Mouse (Mus musculus): ENCODE results near the gene Reck.
A peak's percentile ranks its signal among the peaks of the same experiment; 100 is the strongest.

- TF ChIP-seq ETS1 (IDR thresholded peaks at IDR 0.05; ENCODE audit: low read depth, low read length) (no peak), GATA1 (IDR thresholded peaks at IDR 0.05; ENCODE audit: low read depth, low read length) (no peak; the same call in 1 of the 2 replicates), GABPA (IDR thresholded peaks at IDR 0.05; ENCODE audit: low read depth, low read length) (no peak), TBP (IDR thresholded peaks at IDR 0.05; ENCODE audit: low read depth, low read length) (no peak), MAX (IDR thresholded peaks at IDR 0.05; ENCODE audit: low read length) (no peak), CTCF (IDR thresholded peaks at IDR 0.05 in 2 of 3, conservative IDR thresholded peaks at IDR 0.05 in 1 of 3; ENCODE audit: control insufficient read depth in 1 of 3, insufficient read depth in 1 of 3, low read depth in 2 of 3, low read length in 3 of 3, poor library complexity in 1 of 3, severe bottlenecking in 1 of 3) (no peak), MAFK (IDR thresholded peaks at IDR 0.05; ENCODE audit: borderline replicate concordance, low read depth, low read length) (no peak), E2F4 (IDR thresholded peaks at IDR 0.05; ENCODE audit: borderline replicate concordance, low read depth, low read length) (no peak), NRF1 (IDR thresholded peaks at IDR 0.05; ENCODE audit: insufficient read depth, low read depth, low read length, poor library complexity, severe bottlenecking) (no peak), POLR2A (IDR thresholded peaks at IDR 0.05; ENCODE audit: control insufficient read depth in 1 of 2, insufficient read depth in 1 of 2, low read depth in 1 of 2, low read length in 2 of 2, poor library complexity in 1 of 2) (no peak), MXI1 (IDR thresholded peaks at IDR 0.05; ENCODE audit: low read depth, low read length) (peak; percentile 6; the same call in 1 of the 2 replicates), POLR2AphosphoS5 (IDR thresholded peaks at IDR 0.05; ENCODE audit: borderline replicate concordance, low read depth, low read length) (no peak)
Observed at GRCm38 (mm10) chr4:43960207-43960606, 84.9 kb downstream of the Reck start.

Measured in MEL (cell line).